Mouse (Mus musculus) CH12.LX (cell line): ENCODE measurements around the gene Ncoa7. TPM values are rescaled to one million over a fixed set of nuclear protein-coding genes. Genes with fewer than 3 reads are reported as not detected.

ENCODE experiments used
- DNase-seq: peaks from one replicate; pipeline ENCODE4 v3.0.0-alpha.2; 2013; ENCODE audit errors: extremely low read depth
- H3K27ac ChIP-seq: 2 replicates; pipeline ENCODE4 v1.5.1; 2012; ENCODE audit warnings: low read depth, mild to moderate bottlenecking, control low read depth, moderate library complexity; ENCODE audit not compliant: insufficient read depth
- H3K27me3 ChIP-seq: replicated peaks from 2 replicates; pipeline ENCODE3; 2012; ENCODE audit warnings: inconsistent platforms
- H3K36me3 ChIP-seq, 2 experiments: replicated peaks in 1 of 2; 2 replicates each; pipeline versions ENCODE3 to v1.6.1; 2012; ENCODE audit warnings: inconsistent platforms in 1 of 2, low read length in 1 of 2, mild to moderate bottlenecking in 1 of 2, mixed read lengths in 1 of 2, moderate library complexity in 1 of 2; ENCODE audit not compliant: control insufficient read depth in 1 of 2, insufficient read depth in 1 of 2
- H3K4me1 ChIP-seq, 2 experiments: 2 replicates each; pipeline ENCODE4 v1.6.1; 2012; ENCODE audit warnings: inconsistent platforms in 1 of 2, moderate library complexity in 1 of 2; ENCODE audit not compliant: insufficient read depth in 2 of 2, control insufficient read depth in 1 of 2
- H3K4me2 ChIP-seq: 2 replicates; pipeline ENCODE4 v1.6.1; 2012; ENCODE audit warnings: low read depth, mild to moderate bottlenecking, control low read depth; ENCODE audit not compliant: poor library complexity, insufficient read depth, severe bottlenecking
- H3K4me3 ChIP-seq, 3 experiments: fragments of 150-350 bp in 1 of 3; sonication (generic) in 1 of 3; replicated peaks in 1 of 3; 2 replicates each; pipeline versions ENCODE3 to v1.5.1; 2011 to 2012; ENCODE audit warnings: low read depth in 2 of 3, low read length in 2 of 3, mild to moderate bottlenecking in 2 of 3, moderate library complexity in 2 of 3, control low read depth in 1 of 3, improper control_type of control experiment in 1 of 3, inconsistent platforms in 1 of 3, mixed read lengths in 1 of 3; ENCODE audit not compliant: poor library complexity in 1 of 3
- H3K79me2 ChIP-seq: replicated peaks from 2 replicates; pipeline ENCODE4 v1.6.1; 2012; ENCODE audit warnings: mild to moderate bottlenecking, moderate library complexity; ENCODE audit not compliant: control insufficient read depth, poor library complexity, insufficient read depth, severe bottlenecking; ENCODE audit errors: extremely low read depth
- H3K9ac ChIP-seq: 2 replicates; pipeline ENCODE4 v1.6.1; 2012; ENCODE audit warnings: low read depth, mild to moderate bottlenecking, control low read depth, moderate library complexity; ENCODE audit not compliant: insufficient read depth
- H3K9me3 ChIP-seq: replicated peaks from 2 replicates; pipeline ENCODE3; 2012; ENCODE audit warnings: low read length, inconsistent platforms, mixed read lengths
- BHLHE40 ChIP-seq: IDR thresholded peaks from 2 replicates; pipeline ENCODE4 v1.6.1; 2011; ENCODE audit warnings: mild to moderate bottlenecking, low read depth, low read length, improper control_type of control experiment
- CHD1 ChIP-seq: IDR thresholded peaks from 2 replicates; pipeline ENCODE4 v1.6.1; 2012; ENCODE audit warnings: low read depth, low read length, improper control_type of control experiment, inconsistent platforms
- CHD2 ChIP-seq: IDR thresholded peaks from 2 replicates; pipeline ENCODE4 v1.6.1; 2011; ENCODE audit warnings: low read length, improper control_type of control experiment
- CTCF ChIP-seq, 2 experiments: IDR thresholded peaks in 1 of 2; conservative IDR thresholded peaks in 1 of 2; 2 replicates each; pipeline ENCODE4 v1.5.1; 2011 to 2012; ENCODE audit warnings: low read depth in 2 of 2, low read length in 2 of 2, improper control_type of control experiment in 1 of 2, inconsistent platforms in 1 of 2, mild to moderate bottlenecking in 1 of 2, moderate library complexity in 1 of 2
- ELF1 ChIP-seq: IDR thresholded peaks from 2 replicates; pipeline ENCODE4 v1.6.1; 2014; ENCODE audit warnings: low read depth, mild to moderate bottlenecking, inconsistent platforms, low read length, improper control_type of control experiment
- IRF4 ChIP-seq: IDR thresholded peaks from 2 replicates; pipeline ENCODE4 v1.6.1; 2014; ENCODE audit warnings: low read depth, mild to moderate bottlenecking, inconsistent platforms, low read length, improper control_type of control experiment
- JUND ChIP-seq: conservative IDR thresholded peaks from 2 replicates; pipeline ENCODE4 v1.6.1; 2011; ENCODE audit warnings: low read depth, low read length, improper control_type of control experiment
- KAT2A ChIP-seq: IDR thresholded peaks from 2 replicates; pipeline ENCODE4 v1.6.1; 2012; ENCODE audit warnings: low read length, improper control_type of control experiment, inconsistent platforms; ENCODE audit not compliant: insufficient replicate concordance
- MAX ChIP-seq: IDR thresholded peaks from 2 replicates; pipeline ENCODE4 v1.6.1; 2011; ENCODE audit warnings: low read length, improper control_type of control experiment
- MYC ChIP-seq: IDR thresholded peaks from 2 replicates; pipeline ENCODE4 v1.6.1; 2011; ENCODE audit warnings: low read depth, mild to moderate bottlenecking, improper control_type of control experiment, low read length
- NRF1 ChIP-seq: IDR thresholded peaks from 2 replicates; pipeline ENCODE4 v1.6.1; 2014; ENCODE audit warnings: low read depth, mild to moderate bottlenecking, inconsistent platforms, low read length, improper control_type of control experiment, moderate library complexity
- POLR2AphosphoS2 ChIP-seq: IDR thresholded peaks from 2 replicates; pipeline ENCODE4 v1.6.1; 2011; ENCODE audit warnings: low read depth, low read length, improper control_type of control experiment
- RAD21 ChIP-seq: IDR thresholded peaks from 2 replicates; pipeline ENCODE4 v1.6.1; 2011; ENCODE audit warnings: low read depth, mild to moderate bottlenecking, low read length, improper control_type of control experiment, moderate library complexity
- SIN3A ChIP-seq: IDR thresholded peaks from 2 replicates; pipeline ENCODE4 v1.6.1; 2012; ENCODE audit warnings: low read length, improper control_type of control experiment, inconsistent platforms
- SMC3 ChIP-seq: IDR thresholded peaks from 2 replicates; pipeline ENCODE4 v1.6.1; 2011; ENCODE audit warnings: low read depth, low read length, improper control_type of control experiment
- TCF12 ChIP-seq: IDR thresholded peaks from 2 replicates; pipeline ENCODE4 v1.6.1; 2014; ENCODE audit warnings: low read depth, mild to moderate bottlenecking, inconsistent platforms, low read length, improper control_type of control experiment
- UBTF ChIP-seq: IDR thresholded peaks from 2 replicates; pipeline ENCODE4 v1.6.1; 2012; ENCODE audit warnings: low read depth, mild to moderate bottlenecking, inconsistent platforms, low read length, improper control_type of control experiment, moderate library complexity
- ZC3H11A ChIP-seq: IDR thresholded peaks from 2 replicates; pipeline ENCODE4 v1.6.1; 2012; ENCODE audit warnings: low read depth, mild to moderate bottlenecking, inconsistent platforms, low read length, improper control_type of control experiment
- ZKSCAN1 ChIP-seq: IDR thresholded peaks from 2 replicates; pipeline ENCODE4 v1.6.1; 2012; ENCODE audit warnings: low read depth, inconsistent platforms, low read length, improper control_type of control experiment, borderline replicate concordance
- ZMIZ1 ChIP-seq: IDR thresholded peaks from 2 replicates; pipeline ENCODE4 v1.6.1; 2012; ENCODE audit warnings: low read depth, mild to moderate bottlenecking, inconsistent platforms, low read length, improper control_type of control experiment
- dilution Hi-C: fragments of 300-500 bp; cut with MboI; formaldehyde crosslinking; loops from 2 replicates; pipeline ENCODE4 v1.14.3; 2020; ENCODE audit warnings: low sequenced_read_pairs; ENCODE audit not compliant: extremely low pct_unique_long_range_greater_than_20kb, extremely low pct_ligation_motif_present
- in situ Hi-C: fragments of 300-500 bp; cut with MboI; formaldehyde crosslinking; loops from 3 replicates; pipeline ENCODE4 v1.14.3; 2019; ENCODE audit warnings: low sequenced_read_pairs, low pct_ligation_motif_present, low pct_unique_long_range_greater_than_20kb, mixed read lengths
- polyA plus RNA-seq: library from polyadenylated mRNA; unstranded; fragments of >175 nt; gene quantifications from 2 replicates; pipeline ENCODE4 v1.2.1, GENCODE M21; 2012; ENCODE audit warnings: low read depth; ENCODE audit not compliant: insufficient read length
- total RNA-seq, 2 experiments: library from RNA; depleted of rRNA; stranded (reverse); fragments of 300-350 nt in 1 of 2; fragments of >200 nt in 1 of 2; gene quantifications; 2 replicates each; pipeline ENCODE4 v1.2.3; 2012 to 2014

Gene Ncoa7
- total and polyA plus RNA-seq, 3 experiments = 4.7 to 9.2 (median 7.0) TPM

- H3K27ac ChIP-seq = no peak overlapping the region
- in situ Hi-C loops = no loop called here
- TF ChIP-seq BHLHE40 (no peak), ZKSCAN1 (no peak), POLR2AphosphoS2 (no peak), ZMIZ1 (no peak), ZC3H11A (no peak), MAX (no peak), SIN3A (no peak), NRF1 (no peak), SMC3 (no peak), ELF1 (no peak), JUND (no peak)
- no peak for DNase-seq
- H3K36me3 ChIP-seq = no peaks in the 10 kb centered on the region
- no peaks in the 10 kb centered on the region for H3K27me3 ChIP-seq
- H3K9me3 ChIP-seq = no peaks in the 10 kb centered on the region
- no peaks in the 10 kb centered on the region for H3K79me2 ChIP-seq
- peaks cover 6 to 42% of the 10 kb centered on the region in 2 experiments; a peak in 3 of 4 replicates for H3K4me1 ChIP-seq
- dilution Hi-C loops = no loop called here
- no peak overlapping the region for H3K4me3 ChIP-seq
- no peak overlapping the region for H3K4me2 ChIP-seq
- no peak overlapping the region for H3K9ac ChIP-seq
These were observed 57.7 kb downstream of the Ncoa7 start for GRCm38 (mm10) chr10:30745238-30745974.

GRCm38 (mm10) chr10:30743275-30743674 is 59.9 kb downstream of the Ncoa7 start:
- DNase-seq = no peak
- no peak for TF ChIP-seq UBTF
- dilution Hi-C loops (no loop called here), in situ Hi-C loops (no loop called here)
- Histone ChIP-seq H3K9me3 (no peaks in the 10 kb centered on the region), H3K9ac (no peak overlapping the region), H3K27me3 (no peaks in the 10 kb centered on the region), H3K4me2 (no peak overlapping the region), H3K36me3 (no peaks in the 10 kb centered on the region), H3K27ac (no peak overlapping the region), H3K79me2 (no peaks in the 10 kb centered on the region), H3K4me1 (peaks cover 0 to 29% of the 10 kb centered on the region in 2 experiments; a peak in 2 of 4 replicates), H3K4me3 (no peak overlapping the region)

- Histone ChIP-seq H3K4me3 (no peak overlapping the region), H3K27me3 (no peaks in the 10 kb centered on the region), H3K4me2 (no peak overlapping the region), H3K9ac (no peak overlapping the region), H3K27ac (no peak overlapping the region), H3K9me3 (no peaks in the 10 kb centered on the region), H3K36me3 (no peaks in the 10 kb centered on the region), H3K4me1 (peaks cover 0 to 8% of the 10 kb centered on the region in 2 experiments; a peak in 1 of 4 replicates), H3K79me2 (no peaks in the 10 kb centered on the region)
- in situ Hi-C loops = no loop called here
- dilution Hi-C loops = no loop called here
- no peak for TF ChIP-seq RAD21
- TF ChIP-seq IRF4 = no peak
- TF ChIP-seq MYC = no peak
- TF ChIP-seq CHD2 = no peak
- no peak for TF ChIP-seq CTCF (conservative IDR thresholded peaks at IDR 0.05 in 1 of 2, IDR thresholded peaks at IDR 0.05 in 1 of 2; ENCODE audit: low read depth in 2 of 2, low read length in 2 of 2)
- no peak for TF ChIP-seq JUND
- TF ChIP-seq ZC3H11A = no peak
- no peak for TF ChIP-seq BHLHE40
- no peak for TF ChIP-seq CHD1
- TF ChIP-seq KAT2A = no peak
- TF ChIP-seq TCF12 = no peak
- no peak for TF ChIP-seq SMC3
- DNase-seq = no peak
These were observed 64.7 kb downstream of the Ncoa7 start for GRCm38 (mm10) chr10:30738403-30738802.
